Mouse (Mus musculus) lung, embryonic 16.5 days (tissue): ENCODE measurements at regions not wholly inside any gene's neighbourhood (a gene's known extent, or its start where the extent isn't known, plus 50 kb on each side); places are given as distances from the start of the nearest gene placed in this dataset.

Experiments used
- ATAC-seq: fragments of 200-750 bp; cut with Nextera tagmentation; 2 replicates; pipeline ENCODE4 v1.8.0; 2017; ENCODE audit warnings: low read depth, mild to moderate bottlenecking, moderate library complexity
- H3K27ac ChIP-seq: fragments of 300-500 bp; sonication (generic); 2 replicates; pipeline ENCODE4 v1.5.1; 2014; ENCODE audit warnings: mild to moderate bottlenecking, control low read depth, low read length
- H3K27me3 ChIP-seq: fragments of 300-500 bp; sonication (generic); 2 replicates; pipeline ENCODE4 v1.6.1; 2014; ENCODE audit warnings: low read depth, low read length, mixed read lengths; ENCODE audit not compliant: control insufficient read depth, insufficient read depth
- H3K36me3 ChIP-seq: fragments of 300-500 bp; sonication (generic); 2 replicates; pipeline ENCODE4 v1.6.1; 2014; ENCODE audit warnings: low read length; ENCODE audit not compliant: control insufficient read depth, insufficient read depth
- H3K4me1 ChIP-seq: fragments of 300-500 bp; sonication (generic); replicated peaks from 2 replicates; pipeline ENCODE4 v1.6.1; 2014; ENCODE audit warnings: low read length, mixed read lengths; ENCODE audit not compliant: control insufficient read depth, insufficient read depth
- H3K4me2 ChIP-seq: fragments of 300-500 bp; sonication (generic); 2 replicates; pipeline ENCODE4 v1.6.1; 2014; ENCODE audit warnings: low read depth, low read length, control low read depth
- H3K4me3 ChIP-seq: fragments of 300-500 bp; sonication (generic); 2 replicates; pipeline ENCODE4 v1.5.1; 2014; ENCODE audit warnings: mild to moderate bottlenecking, low read length, control low read depth
- H3K9ac ChIP-seq: fragments of 300-500 bp; sonication (generic); 2 replicates; pipeline ENCODE4 v1.6.1; 2014; ENCODE audit warnings: low read length, control low read depth
- H3K9me3 ChIP-seq: fragments of 300-500 bp; sonication (generic); 2 replicates; pipeline ENCODE4 v1.6.1; 2016; ENCODE audit warnings: low read length; ENCODE audit not compliant: control insufficient read depth
- WGBS: fragments of 180-500 bp; shearing (Covaris S2); extraction: QIAGEN DNeasy Blood & Tissue Kit; methylation state at CpG from one replicate; pipeline ENCODE4 v1.1.7; 2014; 5-methylcytosine and 5-hydroxymethylcytosine counted together

DNA sequence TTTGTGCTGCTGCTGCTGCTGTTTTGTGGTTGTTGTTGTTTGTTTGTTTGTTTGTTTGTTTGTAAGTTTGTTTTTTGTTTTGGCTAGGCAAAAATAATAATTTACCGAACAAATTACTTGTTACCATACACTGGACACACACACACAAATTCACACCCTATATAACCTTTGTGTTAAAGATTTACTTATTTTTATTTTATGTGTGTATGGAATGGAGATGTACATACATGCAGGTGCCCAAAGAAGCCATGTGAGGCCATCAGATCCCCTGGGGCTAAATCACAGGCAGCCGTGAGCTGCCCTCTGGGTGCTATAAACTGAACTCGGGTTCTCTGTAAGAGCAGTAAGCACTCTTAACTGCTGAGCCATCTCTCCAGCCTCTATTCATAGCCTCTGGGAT lies 56.0 kb downstream of the Pttg1 start:
- Histone ChIP-seq H3K4me1 (no peaks in the 10 kb centered on the region), H3K27me3 (no peaks in the 10 kb centered on the region), H3K9me3 (no peaks in the 10 kb centered on the region), H3K36me3 (no peaks in the 10 kb centered on the region), H3K4me2 (no peak overlapping the region), H3K4me3 (no peak overlapping the region), H3K27ac (no peak overlapping the region), H3K9ac (no peak overlapping the region)
- no peak for ATAC-seq
- 91% methylated on average over 3 of the region's 3 CpGs for whole genome bisulfite sequencing

DNA sequence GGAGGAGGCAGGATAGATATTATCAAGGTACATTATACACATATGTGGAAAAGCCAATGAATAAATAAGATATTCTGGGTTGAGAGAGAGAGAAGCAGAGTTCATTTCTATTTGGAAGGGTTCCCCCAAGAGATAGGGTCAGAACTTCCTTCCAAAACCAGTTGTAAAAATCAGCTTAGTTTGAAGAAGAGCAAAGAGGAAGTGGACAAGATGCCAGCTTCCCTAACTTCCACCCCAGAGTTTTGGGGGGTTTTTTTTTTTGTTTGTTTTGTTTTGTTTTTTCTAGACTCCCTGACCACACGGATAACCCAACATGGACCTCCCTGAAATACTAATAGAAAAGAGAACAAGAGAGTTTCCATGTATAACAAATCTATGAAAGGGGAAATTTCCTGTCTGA lies 57.7 kb downstream of the Pttg1 start:
- H3K9me3 ChIP-seq = no peaks in the 10 kb centered on the region
- H3K4me2 ChIP-seq = no peak overlapping the region
- WGBS = 69% methylated on average over 1 of the region's 1 CpGs
- no peak for ATAC-seq
- H3K27me3 ChIP-seq = no peaks in the 10 kb centered on the region
- no peak overlapping the region for H3K27ac ChIP-seq
- no peak overlapping the region for H3K9ac ChIP-seq
- H3K4me3 ChIP-seq = no peak overlapping the region
- H3K4me1 ChIP-seq = no peaks in the 10 kb centered on the region
- no peaks in the 10 kb centered on the region for H3K36me3 ChIP-seq

DNA sequence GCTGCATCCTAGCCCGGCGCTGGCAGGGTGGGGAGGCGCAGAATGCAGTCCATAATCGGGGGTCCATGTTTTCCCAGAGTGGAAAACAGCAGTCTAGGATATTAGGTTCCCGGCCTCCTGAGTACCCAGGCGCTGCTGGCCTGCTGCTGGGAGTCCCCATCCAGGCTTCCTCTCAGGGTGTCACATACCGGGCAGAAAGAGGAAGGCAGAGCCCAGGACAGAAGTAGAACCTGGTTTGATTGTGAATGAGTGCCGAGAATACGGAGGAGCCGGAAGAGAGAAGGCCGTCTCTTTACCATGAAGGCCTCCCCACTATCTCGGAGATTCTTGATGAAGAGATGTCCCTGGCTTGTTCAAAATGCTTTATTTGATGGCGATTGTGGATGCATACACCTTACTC lies 64.2 kb downstream of the Pttg1 start:
- no peak overlapping the region for H3K4me2 ChIP-seq
- no peaks in the 10 kb centered on the region for H3K4me1 ChIP-seq
- no peak overlapping the region for H3K4me3 ChIP-seq
- no peaks in the 10 kb centered on the region for H3K27me3 ChIP-seq
- ATAC-seq = no peak
- no peak overlapping the region for H3K9ac ChIP-seq
- no peak overlapping the region for H3K27ac ChIP-seq
- no peaks in the 10 kb centered on the region for H3K36me3 ChIP-seq
- 76% methylated on average over 13 of the region's 13 CpGs for WGBS
- H3K9me3 ChIP-seq = no peaks in the 10 kb centered on the region

DNA sequence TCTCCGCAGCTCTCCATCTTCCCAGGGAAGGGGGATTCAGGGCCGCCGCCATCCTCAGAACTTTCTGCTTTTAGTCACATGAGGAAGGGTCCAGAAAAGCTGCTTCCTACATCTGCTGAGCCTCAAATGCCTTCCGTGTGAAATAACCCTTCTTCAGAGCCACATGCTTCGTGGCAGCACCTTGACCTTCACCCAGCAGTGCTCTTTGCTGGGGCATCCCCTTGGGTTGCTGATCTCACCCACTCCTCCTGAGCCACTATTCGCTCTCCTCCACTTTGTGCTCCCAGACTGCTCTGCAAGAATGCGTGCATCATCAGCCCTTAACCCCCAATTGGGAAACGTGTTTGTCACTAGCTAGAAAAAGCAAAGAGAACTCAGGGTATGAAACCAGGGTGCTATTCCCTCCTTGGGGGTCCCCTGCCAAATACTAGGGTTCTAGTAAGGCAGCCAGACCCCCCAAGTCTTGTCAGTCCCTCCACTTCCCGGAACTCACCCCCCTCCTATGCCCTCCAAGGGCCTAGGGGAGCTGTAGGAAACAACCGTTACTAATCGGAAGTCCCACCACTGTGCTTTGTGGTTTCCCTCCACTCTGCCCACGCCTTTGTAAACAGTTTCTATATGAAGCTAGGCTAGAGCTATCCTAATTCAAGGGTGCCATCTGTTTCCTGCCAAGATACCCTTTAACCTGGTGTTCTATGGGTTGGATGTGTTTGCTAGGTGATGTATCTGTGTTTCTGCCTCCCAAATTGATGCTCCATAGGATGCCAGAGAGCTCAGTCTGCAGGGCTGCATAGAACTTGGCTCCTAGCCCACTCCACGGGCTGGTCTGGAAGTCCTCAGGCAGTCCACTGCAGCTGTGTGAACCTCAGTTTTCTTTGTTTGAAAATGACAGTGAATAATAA lies 67.4 kb downstream of the Pttg1 start:
- ATAC-seq = peak; percentile 91
- H3K4me2 ChIP-seq = no peak overlapping the region
- no peak overlapping the region for H3K9ac ChIP-seq
- no peaks in the 10 kb centered on the region for H3K27me3 ChIP-seq
- H3K36me3 ChIP-seq = no peaks in the 10 kb centered on the region
- H3K4me3 ChIP-seq = no peak overlapping the region
- peak overlapping the region; percentile 68 for H3K27ac ChIP-seq
- no peaks in the 10 kb centered on the region for H3K9me3 ChIP-seq
- no peaks in the 10 kb centered on the region for H3K4me1 ChIP-seq
- 59% methylated on average over 13 of the region's 13 CpGs for WGBS

DNA sequence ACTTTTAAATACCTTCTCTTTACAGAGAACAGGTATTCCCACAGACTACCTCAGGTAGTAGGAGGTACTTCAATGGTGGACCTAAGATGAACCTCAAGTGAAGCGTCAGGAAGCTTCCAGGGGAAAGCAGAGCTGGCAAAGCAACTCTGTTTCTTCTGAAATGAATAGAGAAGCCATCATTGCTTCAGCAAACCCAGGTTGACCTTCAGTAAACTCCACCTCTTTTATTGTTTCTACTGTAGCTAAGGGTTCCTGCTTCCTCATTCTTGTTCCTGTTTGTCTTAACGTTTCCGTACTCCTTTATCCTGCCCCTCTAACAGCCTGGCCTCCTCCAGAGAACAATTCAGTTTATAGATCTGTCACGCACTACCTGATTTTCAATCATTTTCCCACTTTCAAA lies 72.4 kb downstream of the Pttg1 start:
- Histone ChIP-seq H3K27me3 (no peaks in the 10 kb centered on the region), H3K9ac (no peak overlapping the region), H3K4me1 (no peaks in the 10 kb centered on the region), H3K36me3 (no peaks in the 10 kb centered on the region), H3K9me3 (no peaks in the 10 kb centered on the region), H3K4me2 (no peak overlapping the region), H3K4me3 (no peak overlapping the region), H3K27ac (peak overlapping the region; percentile 80)
- WGBS = 59% methylated on average over 4 of the region's 4 CpGs
- ATAC-seq = peak; percentile 88

DNA sequence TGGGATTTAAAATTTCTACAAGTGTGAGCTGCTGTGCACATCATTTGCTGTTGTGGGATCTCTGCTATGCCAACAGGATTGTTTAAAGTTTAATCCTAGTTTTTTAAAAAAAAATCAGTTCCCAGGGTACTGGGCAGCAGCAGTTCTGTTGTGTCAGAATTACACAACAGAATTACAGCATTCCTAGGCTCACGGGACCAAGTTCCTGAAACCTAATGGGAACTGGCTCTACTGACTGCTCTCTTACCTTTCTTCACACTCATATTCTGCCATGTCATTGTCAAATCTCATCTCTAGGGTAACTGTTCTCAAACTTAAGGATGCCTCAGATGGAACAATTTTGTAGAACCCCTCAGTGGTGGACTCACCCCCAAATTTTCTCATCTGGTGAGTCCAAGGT lies 73.0 kb downstream of the Pttg1 start:
- no peaks in the 10 kb centered on the region for H3K4me1 ChIP-seq
- no peaks in the 10 kb centered on the region for H3K27me3 ChIP-seq
- no peaks in the 10 kb centered on the region for H3K36me3 ChIP-seq
- WGBS = 66% methylated on average over 1 of the region's 1 CpGs
- no peaks in the 10 kb centered on the region for H3K9me3 ChIP-seq
- H3K4me2 ChIP-seq = no peak overlapping the region
- no peak overlapping the region for H3K9ac ChIP-seq
- peak overlapping the region; percentile 35 for H3K27ac ChIP-seq
- H3K4me3 ChIP-seq = no peak overlapping the region
- no peak for ATAC-seq

DNA sequence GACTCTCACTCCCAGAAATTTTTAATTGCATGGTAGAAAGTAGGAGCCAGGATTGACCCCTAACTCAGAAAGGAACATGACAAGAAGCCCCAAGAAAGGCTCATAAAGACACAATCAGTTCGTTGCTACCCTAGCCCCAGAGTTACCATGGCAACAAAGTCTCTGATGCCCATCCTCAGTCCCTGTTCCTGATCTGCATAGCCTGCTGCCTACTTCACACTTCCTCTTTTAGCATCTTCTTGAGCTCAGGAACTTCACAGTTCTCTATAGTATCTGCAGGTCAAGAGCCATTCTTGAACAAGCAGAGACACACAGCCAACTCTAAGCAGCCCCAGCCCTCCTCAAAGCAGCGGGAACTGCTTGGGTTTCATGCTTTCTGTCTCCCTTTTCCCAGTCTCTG lies 74.2 kb downstream of the Pttg1 start:
- H3K27me3 ChIP-seq = no peaks in the 10 kb centered on the region
- H3K9ac ChIP-seq = no peak overlapping the region
- no peaks in the 10 kb centered on the region for H3K36me3 ChIP-seq
- no peak overlapping the region for H3K4me3 ChIP-seq
- no peak overlapping the region for H3K4me2 ChIP-seq
- H3K9me3 ChIP-seq = no peaks in the 10 kb centered on the region
- WGBS = 56% methylated on average over 2 of the region's 2 CpGs
- no peaks in the 10 kb centered on the region for H3K4me1 ChIP-seq
- ATAC-seq = no peak
- H3K27ac ChIP-seq = no peak overlapping the region

DNA sequence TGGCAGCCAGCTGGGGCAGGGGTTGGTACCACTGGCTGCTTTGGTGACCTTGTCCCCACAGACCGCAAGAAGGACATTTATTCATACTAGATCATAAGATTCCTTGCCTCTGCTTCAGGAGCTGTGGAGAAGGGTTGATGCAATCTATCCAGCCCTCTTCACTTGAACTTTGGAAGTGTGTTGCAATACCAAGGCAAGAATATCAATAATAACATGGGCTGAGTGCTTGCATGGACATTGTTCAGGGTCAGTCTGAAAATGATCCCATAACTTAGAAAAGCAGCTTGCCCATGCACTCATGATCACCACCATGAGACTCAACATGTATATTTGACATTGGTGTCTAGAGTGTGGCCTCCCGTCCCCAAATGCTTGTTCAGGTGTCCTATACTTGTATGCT lies 74.7 kb downstream of the Pttg1 start:
- no peak overlapping the region for H3K4me2 ChIP-seq
- no peak for ATAC-seq
- 88% methylated on average over 2 of the region's 2 CpGs for WGBS
- H3K27ac ChIP-seq = no peak overlapping the region
- H3K27me3 ChIP-seq = no peaks in the 10 kb centered on the region
- no peaks in the 10 kb centered on the region for H3K4me1 ChIP-seq
- H3K4me3 ChIP-seq = no peak overlapping the region
- no peak overlapping the region for H3K9ac ChIP-seq
- H3K36me3 ChIP-seq = no peaks in the 10 kb centered on the region
- H3K9me3 ChIP-seq = no peaks in the 10 kb centered on the region

DNA sequence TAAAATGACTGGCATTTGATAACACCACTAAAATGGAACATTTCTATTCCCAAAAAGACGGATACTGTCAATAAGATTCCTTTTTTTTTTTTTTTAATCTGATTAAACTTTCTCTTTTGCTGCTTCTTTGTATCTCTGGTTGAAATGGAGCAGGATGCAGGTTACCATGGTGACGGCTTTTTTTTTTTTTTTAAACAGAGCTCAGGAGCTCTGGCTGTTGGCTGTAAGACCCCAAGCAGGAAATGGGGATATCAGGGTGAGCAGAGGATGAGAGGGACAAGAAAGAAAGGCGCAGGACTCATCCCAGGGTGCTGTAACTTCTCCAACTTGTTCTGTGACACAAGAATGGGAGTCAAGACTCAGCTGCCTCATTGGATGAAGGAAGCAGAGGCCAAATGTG lies 75.8 kb downstream of the Pttg1 start:
- Histone ChIP-seq H3K27ac (no peak overlapping the region), H3K9me3 (no peaks in the 10 kb centered on the region), H3K4me3 (no peak overlapping the region), H3K4me1 (no peaks in the 10 kb centered on the region), H3K4me2 (no peak overlapping the region), H3K36me3 (no peaks in the 10 kb centered on the region), H3K9ac (no peak overlapping the region), H3K27me3 (no peaks in the 10 kb centered on the region)
- ATAC-seq = no peak
- 61% methylated on average over 3 of the region's 3 CpGs for WGBS
